Mouse (Mus musculus): ENCODE data around the gene Gabrg1. TPM values are rescaled to one million over a fixed set of nuclear protein-coding genes. Genes with fewer than 3 reads are reported as not detected.

Gene Gabrg1
- polyA plus RNA-seq (2017; shearing (Covaris generic)): not detected

DNA sequence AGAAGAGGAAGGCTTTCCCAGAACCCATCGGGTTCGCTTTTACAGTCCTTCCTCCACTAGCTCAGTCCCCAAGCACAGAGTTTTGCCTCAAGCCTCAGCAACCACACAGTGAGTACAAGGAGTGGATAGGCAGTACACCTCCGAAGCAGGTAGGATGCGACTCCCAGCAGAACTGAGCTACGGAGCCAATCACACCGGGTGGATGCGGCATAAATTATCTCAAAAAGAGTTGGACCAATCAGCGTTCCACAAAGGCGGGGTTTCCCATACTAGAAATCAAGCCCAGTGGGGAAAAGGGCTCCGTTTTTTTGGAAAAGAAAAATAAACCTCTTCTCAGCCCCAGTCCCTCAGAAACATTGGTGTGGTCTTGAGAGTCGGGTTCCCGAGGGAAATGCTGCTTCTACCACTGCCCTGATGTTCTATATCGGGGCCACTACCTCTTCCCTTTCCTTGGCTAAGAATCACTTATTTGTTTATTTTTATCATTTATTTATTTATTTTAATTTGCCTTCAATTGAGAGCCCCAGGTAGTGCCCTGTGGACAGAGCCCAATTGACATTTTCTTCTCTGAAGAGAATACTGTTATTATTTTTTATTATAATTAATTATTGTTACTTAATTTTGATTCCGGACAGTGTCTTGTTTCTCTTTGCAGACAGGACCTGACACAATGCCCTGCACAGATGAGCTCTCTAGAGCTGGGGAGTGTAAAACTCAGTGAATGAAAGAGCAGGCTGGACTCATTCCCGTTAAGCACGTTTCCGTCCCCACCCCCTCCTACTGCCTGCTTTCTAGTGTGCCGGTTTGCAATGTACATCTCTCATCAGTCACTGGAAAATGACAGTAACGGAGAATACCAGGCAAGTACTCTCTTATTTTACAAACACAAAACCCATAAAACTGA lies at the start of gene Gabrg1:
Gene Gabrg1, minus strand, starts transcription at position 426 of the 904 bp plus-strand sequence.
- ATAC-seq: no peak

DNA sequence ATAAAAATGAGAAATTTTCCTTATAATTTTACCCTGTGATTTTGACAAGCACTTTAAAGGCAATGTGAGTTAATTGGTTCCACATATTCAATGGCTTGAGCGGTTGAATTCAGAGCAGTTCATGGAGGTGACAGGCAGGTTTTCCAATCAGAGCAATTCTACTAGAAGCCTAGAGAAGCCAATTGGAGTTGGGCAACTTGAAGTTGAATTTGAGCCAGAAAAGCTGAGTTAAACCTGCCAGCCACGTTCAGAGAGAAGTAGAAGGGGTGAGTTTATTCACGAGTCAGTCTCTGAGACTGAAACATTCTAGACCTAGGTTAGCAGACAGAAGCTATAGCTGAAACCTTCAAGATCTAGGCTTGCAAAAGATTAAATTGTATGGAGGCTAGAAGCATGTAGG lies 41.6 kb upstream of the Gabrg1 start:
- no peak for ATAC-seq

DNA sequence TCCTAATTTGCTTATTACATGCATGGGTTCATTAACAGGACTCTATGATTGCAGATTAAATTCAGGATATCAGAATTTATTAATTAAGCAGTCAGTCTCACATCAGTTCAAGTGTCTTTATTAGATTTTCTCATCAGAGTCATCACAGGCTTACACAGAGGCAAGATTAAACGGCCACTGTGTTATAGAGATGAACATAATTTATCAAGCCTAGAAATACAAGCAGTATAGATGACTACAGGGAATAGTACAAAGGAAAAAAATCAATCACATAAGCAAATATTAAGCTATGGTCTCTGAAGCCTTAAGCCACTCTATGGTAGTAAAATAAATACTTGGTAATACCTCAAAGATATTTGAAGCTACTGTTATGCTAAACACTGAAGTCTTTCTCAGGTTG lies 27.7 kb upstream of the Gabrg1 start:
- ATAC-seq: no peak

DNA sequence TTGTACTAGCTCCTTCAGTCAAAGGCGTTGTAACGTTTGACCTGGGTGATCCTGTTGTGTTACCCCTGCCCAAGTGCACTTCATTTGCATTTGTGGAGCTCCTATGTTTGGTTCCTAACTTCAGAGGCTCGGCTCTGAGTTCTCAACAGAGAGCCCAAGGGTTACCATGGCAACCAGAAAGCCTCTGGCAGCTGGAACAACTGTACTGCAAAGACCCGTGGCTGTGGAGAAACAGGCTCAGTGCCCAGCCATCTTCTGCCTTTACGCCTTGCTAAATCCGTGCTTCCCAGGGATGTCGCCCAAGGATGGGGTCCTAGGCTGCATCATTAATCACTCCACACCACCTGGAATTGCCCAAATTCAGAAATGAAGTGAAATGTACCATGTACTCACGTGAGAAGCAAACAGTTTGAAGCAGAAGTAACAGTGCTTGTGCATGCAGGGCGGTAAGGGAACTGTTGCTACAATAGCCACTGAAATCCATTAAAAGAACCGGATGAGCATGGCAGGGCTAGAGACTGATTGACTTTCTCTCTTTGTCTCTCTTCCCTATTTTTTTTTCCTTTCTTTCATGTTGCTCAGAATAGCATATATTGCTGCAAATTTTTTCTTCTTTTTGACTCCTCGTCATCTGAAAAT lies 798 bp upstream of the Gabrg1 start:
- ATAC-seq: no peak

DNA sequence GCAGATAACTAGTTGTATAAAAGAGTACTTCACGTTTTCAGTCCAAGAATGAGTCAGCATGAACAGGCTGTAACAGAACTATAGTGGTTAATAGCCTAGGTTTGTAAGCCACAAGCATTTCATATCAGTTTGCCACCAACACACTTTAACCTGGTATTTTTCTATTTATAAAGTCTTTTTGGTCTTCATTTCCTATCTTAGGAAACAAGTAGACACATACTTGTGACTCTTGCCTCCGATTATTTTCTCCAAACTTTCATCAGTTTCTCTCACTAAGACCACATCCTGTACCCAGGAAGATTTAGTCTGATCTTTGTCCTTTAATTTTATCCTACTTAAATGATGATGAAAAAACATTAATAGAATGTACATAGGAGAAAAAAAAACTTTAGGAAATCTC lies 23.7 kb downstream of the Gabrg1 start:
- no peak for ATAC-seq

DNA sequence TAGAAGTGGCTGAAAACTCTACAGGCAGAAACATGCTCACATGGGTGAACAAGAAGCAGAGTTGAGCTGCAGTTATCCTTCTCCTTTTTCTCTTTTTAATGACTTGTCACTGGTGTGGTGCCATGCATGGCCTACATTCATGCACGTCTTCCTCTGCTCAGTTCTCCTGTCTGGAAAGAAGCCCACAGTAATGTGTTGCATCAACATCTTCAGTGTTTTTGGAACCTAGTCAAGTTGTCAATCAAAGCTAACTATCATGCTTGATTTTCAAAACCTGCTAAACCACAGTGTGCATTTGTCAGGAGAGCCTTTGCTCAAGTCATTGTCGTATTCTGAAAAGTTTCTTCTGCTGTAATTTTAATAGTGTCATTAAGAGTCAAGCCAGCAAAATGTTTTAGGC lies 106.3 kb downstream of the Gabrg1 start:
- no peak for ATAC-seq

DNA sequence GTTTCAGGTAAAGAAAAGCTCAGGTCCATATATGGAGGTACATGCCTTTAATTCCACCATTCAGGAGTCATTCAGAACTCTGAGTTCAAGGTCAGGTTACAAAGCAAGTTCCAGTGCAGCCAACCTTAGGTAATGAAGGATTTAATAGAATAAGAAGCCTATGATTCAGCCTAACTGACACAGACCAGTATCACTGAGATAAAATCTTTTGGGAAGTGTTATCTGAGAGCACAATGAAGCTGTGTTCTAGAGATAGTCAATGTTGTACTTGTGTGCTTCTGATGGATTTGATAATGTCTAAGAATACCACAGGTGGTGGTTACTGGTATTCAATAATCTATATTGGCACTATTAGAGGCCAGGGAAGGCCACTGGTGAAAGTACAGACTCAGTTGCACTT lies 138.1 kb downstream of the Gabrg1 start:
- no peak for ATAC-seq
